Mouse (Mus musculus) thymus, postnatal 0 days (tissue): ENCODE data around the gene Ssr2. TPM values are rescaled to one million over a fixed set of nuclear protein-coding genes. Genes with fewer than 3 reads are reported as not detected.

Experiments used
- DNase-seq: peaks from one replicate; pipeline ENCODE4 v3.0.0-alpha.2; 2015; ENCODE audit warnings: low spot score
- polyA plus RNA-seq: library from polyadenylated mRNA; unstranded; fragments of >200 nt; fragmentation: Nextera tagmentation; extraction: Ambion mirVana; gene quantifications from 2 replicates; pipeline ENCODE4 v1.2.1, GENCODE M21; 2015

Ssr2 gene
- polyA plus RNA-seq, 1 experiment from 2014 or later: 206 TPM

GRCm38 (mm10) chr3:88622941-88623345 is 47.3 kb downstream of the Ssr2 start:
- peak; percentile 50 for DNase-seq

- DNase-seq: peak; percentile 34
Observed at GRCm38 (mm10) chr3:88623346-88624135, 47.9 kb downstream of the Ssr2 start.

GRCm38 (mm10) chr3:88624324-88624723 is 48.6 kb downstream of the Ssr2 start:
- DNase-seq: no peak

- no peak for DNase-seq
Observed at GRCm38 (mm10) chr3:88624951-88625350, 49.3 kb downstream of the Ssr2 start.

- no peak for DNase-seq
Observed at GRCm38 (mm10) chr3:88625531-88625930, 49.9 kb downstream of the Ssr2 start.

- no peak for DNase-seq
Observed at GRCm38 (mm10) chr3:88626316-88626715, 50.6 kb downstream of the Ssr2 start.

- DNase-seq: no peak
Observed at GRCm38 (mm10) chr3:88627114-88627513, 51.4 kb downstream of the Ssr2 start.

GRCm38 (mm10) chr3:88627535-88627934 is 51.9 kb downstream of the Ssr2 start:
- no peak for DNase-seq

- DNase-seq: no peak
Observed at GRCm38 (mm10) chr3:88628766-88629165, 53.1 kb downstream of the Ssr2 start.

- DNase-seq: no peak
Observed at GRCm38 (mm10) chr3:88629244-88629643, 53.6 kb downstream of the Ssr2 start.

- no peak for DNase-seq
Observed at GRCm38 (mm10) chr3:88630018-88630417, 54.3 kb downstream of the Ssr2 start.

- no peak for DNase-seq
Observed at GRCm38 (mm10) chr3:88630849-88631341, 55.2 kb downstream of the Ssr2 start.

GRCm38 (mm10) chr3:88631921-88632587 is 56.4 kb downstream of the Ssr2 start:
- peak; percentile 40 for DNase-seq

- DNase-seq: no peak
Observed at GRCm38 (mm10) chr3:88633056-88633455, 57.4 kb downstream of the Ssr2 start.

- no peak for DNase-seq
Observed at GRCm38 (mm10) chr3:88635506-88636275, 60.0 kb downstream of the Ssr2 start.

- no peak for DNase-seq
Observed at GRCm38 (mm10) chr3:88636555-88636986, 60.9 kb downstream of the Ssr2 start.

GRCm38 (mm10) chr3:88637134-88637533 is 61.5 kb downstream of the Ssr2 start:
- DNase-seq: no peak
